Mouse (Mus musculus): ENCODE data around the gene Zfp385b. TPM values are rescaled to one million over a fixed set of nuclear protein-coding genes. Genes with fewer than 3 reads are reported as not detected.

Zfp385b gene
- total RNA-seq, 2 experiments from 2014 or later: 5.5 to 6.8 TPM

DNA sequence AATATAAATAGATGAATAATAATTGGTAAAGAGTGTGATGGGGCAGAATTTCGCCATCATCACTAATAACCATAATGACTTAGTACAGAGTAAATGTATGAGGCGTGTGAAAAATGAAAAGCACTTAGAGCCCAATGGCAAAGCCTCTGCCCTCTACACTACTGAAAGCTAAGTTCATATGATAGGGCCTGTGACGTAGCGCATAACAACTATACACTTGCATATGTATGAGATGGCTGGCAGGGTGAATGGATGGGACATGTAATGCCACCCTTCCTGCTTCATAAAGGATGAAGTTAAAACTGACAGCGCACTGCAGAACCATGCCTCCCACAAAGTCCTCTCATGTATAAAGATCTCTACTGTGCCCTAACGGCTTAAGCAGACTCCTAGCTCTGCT, 226.9 kb downstream of the Zfp385b start:
- no peak for DNase-seq (ENCODE audit: low spot score)

DNA sequence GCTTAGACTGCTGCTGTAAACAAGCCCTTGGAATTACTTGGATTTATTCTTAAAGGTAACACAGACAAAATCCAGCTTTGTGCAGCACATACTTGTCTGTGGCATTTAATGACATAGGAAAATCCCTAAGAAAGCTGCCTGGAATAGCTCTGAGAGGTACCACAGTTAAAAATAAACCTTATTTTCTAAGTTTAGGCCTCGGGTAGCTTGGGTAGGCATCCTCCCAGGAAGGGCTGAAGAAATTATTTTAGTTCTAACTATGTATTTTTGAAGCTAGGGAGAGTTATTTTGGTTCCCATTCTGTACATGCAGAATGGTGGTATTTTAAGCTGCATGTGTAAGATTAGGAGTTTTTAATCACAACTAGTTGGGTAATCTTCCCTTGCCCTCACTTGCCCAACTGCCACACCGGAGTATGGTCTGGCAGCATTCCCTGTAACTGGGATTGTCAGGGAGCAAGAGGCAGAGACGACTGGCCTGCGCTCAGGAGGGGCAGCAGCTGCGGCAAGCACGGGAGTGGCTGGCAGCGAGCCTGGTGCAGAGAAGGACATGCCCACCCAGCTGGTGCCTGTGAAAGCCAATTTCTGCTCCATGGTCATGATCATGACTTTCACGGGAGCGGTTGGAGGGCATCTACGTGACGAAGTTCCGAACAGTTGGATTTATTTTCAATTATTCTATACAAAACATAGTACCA, 230.1 kb downstream of the Zfp385b start:
- peak; percentile 9 for DNase-seq (ENCODE audit: low spot score)

DNA sequence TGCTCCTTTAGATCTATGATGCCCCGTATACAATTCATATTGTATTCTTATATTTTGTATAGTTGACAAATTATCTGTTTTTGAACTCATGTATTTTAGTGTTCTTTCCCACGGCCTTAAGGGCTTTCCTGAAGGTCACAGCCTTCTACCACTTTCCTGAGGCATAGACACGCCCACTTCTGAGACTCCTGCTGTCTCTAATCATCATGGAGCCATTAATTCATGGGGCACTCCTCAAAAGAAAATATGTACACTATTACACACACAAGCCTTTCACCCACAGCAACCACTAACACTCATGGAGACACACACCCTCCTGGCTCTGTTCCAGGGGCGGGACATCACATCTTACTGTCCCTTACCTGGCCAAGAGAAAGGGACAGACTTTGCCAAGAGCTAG, 232.1 kb downstream of the Zfp385b start:
- DNase-seq (ENCODE audit: low spot score): no peak

DNA sequence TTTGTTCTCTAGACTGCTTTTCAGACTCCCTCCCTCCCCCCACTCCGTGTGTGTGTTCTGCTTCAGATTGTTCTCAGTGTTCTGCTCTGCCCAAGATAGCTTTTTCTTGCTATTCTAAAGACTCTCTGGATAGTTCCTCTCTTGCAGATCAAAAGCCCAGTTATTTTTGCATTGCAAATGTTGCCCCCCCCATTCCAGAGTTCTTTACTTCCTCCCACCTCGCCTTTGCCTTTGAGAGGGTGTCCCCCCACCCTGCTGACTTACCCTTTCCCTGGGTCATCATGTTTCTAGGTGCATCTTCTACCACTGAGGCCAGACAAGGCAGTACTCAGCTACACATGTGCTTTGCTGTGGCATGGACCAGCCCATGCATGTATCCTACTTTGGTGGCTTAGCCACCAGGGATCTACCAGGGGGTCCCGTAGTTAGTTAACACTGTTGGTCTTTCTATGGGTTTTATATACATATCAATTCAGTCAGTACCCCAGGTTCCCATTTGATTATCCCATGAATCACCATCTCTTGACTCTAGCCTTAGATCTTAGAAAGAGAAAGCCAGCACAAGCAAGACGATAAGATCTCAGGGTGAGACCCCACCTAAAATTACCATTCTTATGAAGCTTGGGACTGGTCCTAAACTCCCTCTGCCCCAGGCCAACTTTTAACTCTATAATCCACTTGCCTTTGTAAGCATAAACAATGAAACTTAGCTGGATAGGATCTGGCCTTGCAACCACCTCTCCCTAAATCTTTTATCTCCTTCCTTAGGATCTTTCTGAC, 232.7 kb downstream of the Zfp385b start:
- no peak for DNase-seq (ENCODE audit: low spot score)

DNA sequence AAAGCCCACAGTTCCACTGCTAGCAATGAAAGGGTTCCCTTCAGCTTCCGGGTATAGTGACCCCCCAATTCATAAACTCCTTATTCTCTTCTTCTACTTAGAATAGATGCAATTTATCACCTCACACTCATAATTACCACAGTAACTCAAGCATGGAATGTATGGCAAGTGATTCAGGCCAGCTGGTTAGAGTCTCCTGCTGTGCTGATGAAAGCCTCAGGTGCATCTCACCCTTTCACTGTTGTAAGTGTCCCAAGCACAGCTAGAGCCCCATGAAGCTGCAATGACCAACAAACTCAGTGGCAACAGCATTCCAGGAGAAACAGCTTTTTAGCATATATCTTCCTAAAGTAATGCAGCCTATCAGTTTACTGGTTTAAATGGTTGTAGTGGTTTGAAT, 235.9 kb downstream of the Zfp385b start:
- no peak for DNase-seq (ENCODE audit: low spot score)

DNA sequence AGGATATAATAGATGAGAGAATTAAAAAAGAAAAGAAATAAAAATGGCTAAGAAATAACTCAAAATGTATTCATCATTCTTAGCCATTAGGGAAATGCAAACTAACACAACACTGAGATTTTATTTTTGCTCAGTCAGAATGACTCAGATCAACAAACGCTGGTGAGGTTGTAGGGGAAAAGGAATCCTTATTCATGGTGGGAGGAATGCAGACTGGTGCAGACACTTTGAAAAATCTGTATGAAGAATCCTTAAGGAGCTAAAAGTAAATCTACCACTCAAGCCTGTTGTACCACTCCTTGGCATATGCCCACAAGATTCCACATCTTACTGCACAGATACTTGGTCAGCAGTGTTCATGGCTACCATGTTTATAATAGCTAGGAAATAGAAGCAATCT, 242.9 kb downstream of the Zfp385b start:
- no peak for DNase-seq (ENCODE audit: low spot score)

DNA sequence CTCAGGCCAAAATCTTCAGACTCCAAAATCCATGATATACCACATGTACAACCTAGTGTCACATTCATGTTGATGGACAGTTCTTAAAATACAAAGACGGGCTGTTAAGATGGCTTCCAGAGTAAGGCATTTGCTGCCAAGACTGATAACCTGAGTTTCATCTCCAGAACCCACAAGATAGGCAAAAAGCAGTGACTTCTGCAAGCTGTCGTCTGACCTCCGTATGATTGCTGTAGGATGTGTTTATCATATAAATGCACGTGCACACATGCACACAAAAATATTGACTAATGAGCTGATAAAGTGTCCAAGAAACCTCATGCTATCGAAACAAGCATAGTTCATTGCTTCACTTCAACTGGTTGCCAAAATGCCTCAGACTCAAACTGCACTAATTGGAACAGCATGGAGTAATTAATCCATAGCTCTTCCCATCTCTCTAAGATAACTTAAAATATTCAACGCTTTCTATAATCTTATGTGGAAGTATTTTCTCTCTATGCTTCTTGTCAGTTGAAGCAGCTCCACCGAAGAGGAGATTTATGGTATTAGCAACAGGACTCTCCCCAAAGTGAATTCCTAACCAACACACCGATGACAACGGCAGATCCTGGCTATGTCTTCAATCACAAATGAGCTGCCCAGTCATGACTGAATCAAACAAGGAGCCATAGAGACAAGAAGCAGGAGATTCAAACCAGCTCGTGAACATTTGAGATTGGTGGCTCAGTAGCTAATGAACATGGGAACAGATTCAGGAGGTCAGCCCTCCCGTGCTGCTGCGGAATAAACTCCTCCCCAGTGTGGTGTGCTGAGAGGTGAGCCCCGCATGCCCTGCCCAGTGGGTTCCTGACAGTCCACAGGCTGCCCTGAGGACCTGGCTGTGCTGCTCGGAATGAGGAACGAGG, 251.7 kb downstream of the Zfp385b start:
- DNase-seq (ENCODE audit: low spot score): no peak

DNA sequence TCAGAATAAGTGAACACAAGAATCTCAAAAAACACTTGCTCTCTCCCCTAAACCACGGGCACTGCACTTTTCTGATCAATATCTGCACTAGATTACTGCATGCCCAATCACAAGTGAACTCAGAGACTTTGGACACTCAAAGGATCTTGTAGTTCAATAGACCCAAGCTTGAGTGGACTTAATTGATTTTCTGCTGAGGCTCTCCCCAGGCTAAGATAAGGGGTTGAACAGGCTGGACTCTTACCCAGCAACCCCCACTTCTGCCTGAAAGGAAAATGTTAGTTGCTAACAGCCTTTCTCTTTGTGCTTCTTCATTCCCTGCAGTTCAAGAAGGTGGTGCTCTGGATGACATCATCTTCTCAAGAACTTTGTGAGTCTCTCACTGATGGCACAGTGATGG, 255.7 kb downstream of the Zfp385b start:
- no peak for DNase-seq (ENCODE audit: low spot score)

DNA sequence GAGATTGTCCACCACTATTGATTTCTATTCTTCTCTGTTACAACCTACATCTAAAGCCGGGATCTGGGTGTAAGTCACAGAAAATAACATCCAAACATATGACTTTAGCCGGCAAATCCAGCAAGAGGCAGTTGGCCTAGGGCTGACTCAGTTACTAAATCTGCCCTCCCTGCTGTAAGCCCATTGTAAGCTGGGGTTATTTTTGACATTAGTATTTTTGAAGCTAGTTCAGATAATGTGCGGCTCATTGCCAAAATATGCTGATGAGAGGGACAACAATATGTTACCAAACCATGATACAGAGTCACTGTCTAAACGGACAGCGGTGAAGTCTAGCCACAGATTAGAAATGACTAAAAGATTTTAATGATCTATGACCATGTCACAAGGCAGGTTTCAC, 257.5 kb downstream of the Zfp385b start:
- DNase-seq (ENCODE audit: low spot score): no peak

DNA sequence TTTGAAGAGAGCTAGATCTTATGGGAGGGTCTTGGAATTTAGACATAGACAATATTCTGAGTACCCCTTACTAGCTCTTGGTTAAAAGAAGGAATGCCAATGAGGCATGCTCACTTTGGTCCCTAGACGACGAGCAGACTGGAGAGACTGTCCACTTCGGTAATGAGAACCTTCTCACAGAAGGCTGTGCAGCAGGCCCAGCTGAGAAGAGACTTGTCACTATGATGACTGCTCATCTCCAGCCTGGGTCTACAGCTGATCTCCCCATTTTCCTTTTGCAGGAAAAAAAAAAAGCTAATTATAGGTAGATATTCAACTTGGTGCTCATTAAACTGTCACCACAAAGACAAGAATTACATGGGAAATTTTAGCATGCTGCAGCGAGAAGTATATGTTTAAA, 262.5 kb downstream of the Zfp385b start:
- DNase-seq (ENCODE audit: low spot score): no peak

DNA sequence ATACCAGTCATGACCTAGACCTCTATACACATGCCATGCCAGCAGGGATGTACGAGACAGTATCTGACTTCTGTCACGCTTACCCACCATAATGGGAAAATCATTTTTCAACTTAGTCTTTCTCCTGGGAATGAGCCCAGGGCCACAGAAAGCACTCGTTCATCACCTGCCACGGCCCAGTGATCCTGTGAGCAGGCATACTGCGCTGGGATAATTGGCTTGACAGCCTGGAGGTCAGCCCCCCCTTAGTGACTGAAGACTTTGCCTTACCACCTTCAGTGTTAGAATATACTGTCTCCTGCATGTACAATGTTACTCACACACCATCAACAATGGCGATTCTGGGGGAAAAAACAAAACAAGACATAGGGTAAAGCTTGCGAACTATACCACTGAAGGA, 263.5 kb downstream of the Zfp385b start:
- DNase-seq (ENCODE audit: low spot score): no peak

DNA sequence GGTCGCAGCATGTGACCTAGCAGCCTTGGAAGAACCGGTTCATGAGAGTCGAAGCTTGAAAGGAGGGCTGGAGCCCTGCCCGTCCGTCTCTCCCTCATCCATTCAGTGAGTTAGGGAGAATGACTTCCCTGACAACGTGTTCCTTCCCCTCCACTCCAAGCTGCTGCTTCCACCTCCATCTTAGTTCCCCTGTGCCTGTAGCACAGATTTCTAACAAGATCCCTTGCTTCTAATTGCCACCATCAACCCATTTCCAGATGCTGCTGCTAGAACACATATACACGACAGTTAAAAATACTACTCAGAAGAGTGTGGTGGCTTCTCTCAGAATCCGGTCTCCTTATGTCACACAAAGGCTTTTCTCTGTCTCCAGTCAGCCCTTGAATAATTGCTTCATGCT, 266.8 kb downstream of the Zfp385b start:
- no peak for DNase-seq (ENCODE audit: low spot score)

DNA sequence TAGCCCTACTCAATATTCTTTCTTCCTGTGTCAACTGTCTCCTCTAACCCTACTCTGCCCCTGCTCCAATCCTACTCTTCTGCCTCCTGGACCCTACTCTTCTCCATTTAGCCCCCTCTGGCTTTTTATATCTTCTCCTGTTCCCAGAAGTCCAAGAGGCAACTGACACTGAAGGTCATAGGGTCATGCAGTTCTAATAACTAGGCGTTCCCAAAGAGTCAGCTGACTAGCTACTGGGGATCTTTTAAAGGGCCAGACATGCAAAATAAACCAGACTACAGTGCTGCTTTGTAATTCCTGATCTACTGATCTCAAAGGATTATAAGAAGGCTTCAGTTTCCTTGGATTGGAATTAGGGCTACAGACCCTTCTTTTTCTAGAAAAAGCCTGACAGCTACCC, 276.1 kb downstream of the Zfp385b start:
- DNase-seq (ENCODE audit: low spot score): no peak

DNA sequence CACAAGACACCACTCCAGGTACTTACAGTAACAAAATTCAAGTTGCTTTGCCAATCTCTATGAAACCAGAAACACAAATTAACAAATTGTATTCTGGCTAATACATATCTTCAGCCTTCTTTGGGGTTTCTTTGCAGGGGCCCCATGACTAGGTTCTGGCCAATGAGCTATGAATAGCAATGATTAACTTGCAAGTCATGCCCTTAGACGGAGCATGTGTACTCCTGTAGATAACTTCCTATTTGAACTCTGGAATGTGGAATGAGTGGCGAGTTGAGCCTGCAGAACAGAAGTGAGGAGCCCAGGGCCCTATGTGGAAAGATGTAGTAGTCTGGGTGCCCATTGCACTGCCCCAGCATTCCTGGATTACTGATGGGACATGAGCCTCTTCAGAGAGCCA, 276.8 kb downstream of the Zfp385b start:
- DNase-seq (ENCODE audit: low spot score): no peak

DNA sequence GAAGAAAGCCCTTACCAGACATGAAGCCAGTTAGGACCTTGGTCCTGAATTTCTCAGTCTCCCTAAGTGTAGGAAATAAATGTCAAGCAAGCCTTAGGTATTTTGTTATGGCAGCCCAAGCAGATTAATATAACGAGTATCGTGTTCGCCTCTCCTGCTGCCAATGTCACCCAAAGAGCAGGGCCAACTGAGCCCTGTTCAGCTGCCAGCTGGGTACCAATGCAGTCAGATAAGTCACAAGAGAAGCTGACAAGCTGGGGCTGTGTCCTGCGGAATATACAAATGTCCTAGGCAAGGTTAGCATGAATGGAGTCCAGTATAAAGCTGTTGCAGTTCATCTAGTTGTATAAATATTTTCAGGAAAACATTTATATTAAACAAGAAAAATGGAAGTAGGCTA, 277.8 kb downstream of the Zfp385b start:
- DNase-seq (ENCODE audit: low spot score): peak; percentile 60

DNA sequence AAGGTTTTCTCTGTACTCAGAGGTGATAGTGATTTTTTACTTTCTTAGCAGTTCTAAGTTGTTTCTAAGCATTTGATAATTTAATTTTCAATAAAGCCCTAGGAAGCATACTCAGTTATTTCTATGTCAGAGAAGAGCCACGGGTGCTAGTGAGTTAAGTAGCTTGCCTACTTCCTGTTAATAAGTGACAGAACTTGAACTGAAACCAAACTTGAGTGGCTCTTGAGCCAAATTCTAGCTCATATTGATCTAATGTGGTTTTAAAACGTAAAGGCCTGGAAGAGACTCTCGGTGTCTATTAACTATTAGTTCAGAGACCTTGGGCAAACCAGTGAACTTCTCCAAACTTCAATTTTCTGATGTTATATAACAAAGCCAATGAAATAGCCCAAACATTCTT, 278.6 kb downstream of the Zfp385b start:
- no peak for DNase-seq (ENCODE audit: low spot score)

DNA sequence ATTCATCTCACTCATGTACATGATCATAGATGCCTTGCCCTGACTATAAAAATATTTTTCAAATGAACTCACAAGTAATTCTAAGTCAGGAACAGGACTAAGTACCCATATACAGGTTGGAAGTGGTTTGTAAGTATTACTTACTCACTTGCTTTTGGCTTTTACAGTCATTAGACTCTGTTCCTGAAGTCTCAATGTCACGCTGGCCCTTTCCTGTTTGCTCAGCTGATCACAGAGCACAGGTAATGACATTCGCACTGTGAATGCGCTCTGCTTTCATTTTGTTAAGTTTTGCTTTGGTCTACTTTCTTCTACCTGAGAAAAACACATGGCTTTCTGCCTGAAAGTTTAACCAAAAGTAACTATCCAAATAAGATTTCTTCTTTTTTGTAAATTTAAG, 282.9 kb downstream of the Zfp385b start:
- DNase-seq (ENCODE audit: low spot score): no peak

DNA sequence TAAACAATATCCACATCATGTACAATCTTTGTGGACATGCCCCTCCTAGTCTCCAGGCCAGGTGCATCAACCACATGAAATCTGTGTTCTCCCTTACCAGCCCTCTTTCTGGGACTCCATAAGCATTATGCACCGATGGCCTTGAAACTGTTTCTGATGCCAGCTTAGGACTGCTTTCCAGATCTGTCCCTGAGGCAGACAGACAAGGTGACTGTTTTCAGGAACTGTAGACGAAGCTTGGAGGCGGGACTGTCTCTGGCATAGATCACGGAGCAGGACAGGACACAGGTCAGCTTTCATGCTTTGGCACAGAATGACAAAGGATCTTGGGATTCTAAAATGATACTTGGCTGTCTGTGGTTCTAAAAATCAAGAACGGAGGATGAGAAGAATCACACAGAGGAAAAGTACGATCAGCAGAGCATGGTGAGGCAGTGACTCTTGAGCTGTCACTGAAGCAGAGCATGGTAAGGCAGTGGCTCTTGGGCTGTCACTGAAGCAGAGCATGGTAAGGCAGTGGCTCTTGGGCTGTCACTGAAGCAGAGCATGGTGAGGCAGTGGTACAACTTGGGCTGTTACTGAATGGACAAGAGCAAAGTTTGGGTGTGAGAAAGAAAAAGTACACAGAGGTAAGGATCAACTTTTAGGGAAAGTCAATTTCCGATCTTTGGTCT, 291.2 kb downstream of the Zfp385b start:
- DNase-seq (ENCODE audit: low spot score): no peak

DNA sequence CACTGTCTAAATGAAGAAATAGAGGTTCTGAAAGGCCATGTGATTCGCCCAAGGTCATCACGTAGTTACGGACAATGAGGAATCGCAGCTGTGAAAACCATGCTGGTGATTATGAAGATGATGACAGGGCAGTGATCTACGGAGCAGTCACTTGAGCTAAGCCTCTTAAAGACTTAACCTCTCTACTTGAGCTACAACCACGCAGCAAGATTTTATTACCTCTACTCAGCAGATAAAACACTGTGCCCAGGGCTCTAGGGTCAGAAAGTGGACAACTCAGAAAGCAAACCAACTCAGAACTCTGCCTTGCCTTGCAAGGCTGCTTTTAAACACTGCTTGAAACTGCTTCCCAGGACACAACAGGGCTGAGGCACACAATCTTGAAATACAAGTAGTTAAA, 291.8 kb downstream of the Zfp385b start:
- DNase-seq (ENCODE audit: low spot score): peak; percentile 18

DNA sequence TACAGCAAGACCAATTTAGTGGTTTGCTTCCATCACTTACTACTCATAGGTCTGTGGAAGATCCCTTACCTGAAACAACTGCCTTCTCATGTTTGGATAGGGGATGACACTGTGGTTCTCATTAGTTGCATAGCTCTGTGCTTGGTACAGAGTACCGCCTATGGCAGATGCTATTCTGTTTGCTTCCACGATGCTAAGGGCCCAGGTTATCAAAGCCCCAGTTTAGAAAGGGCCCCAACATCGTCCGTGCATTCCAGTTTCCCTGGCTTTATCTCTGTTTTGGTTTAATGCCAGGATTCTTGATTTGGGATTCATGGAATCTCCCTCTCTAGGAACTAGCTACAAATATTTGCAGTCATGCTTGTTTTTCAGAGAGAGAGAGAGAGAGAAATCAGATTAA, 292.6 kb downstream of the Zfp385b start:
- no peak for DNase-seq (ENCODE audit: low spot score)

DNA sequence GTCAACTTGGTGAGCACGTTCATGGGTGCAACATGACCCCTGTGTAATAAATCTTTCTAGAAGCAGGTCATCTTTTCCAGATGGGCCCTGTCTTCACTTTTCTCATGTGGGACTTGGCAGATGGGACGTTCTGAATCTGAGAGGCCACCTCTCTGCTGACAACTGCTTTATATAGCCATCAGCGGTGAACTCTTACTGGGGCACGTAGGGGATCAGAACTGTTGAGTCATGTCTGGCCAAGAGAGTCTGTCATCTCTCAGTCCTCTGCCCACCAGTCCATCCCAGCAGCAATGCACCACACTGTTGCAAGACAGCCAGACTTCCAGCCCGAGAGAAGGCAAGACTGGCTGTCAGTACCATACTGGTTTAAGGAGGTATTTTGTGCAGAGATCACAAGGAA, 293.1 kb downstream of the Zfp385b start:
- peak; percentile 37 for DNase-seq (ENCODE audit: low spot score)

DNA sequence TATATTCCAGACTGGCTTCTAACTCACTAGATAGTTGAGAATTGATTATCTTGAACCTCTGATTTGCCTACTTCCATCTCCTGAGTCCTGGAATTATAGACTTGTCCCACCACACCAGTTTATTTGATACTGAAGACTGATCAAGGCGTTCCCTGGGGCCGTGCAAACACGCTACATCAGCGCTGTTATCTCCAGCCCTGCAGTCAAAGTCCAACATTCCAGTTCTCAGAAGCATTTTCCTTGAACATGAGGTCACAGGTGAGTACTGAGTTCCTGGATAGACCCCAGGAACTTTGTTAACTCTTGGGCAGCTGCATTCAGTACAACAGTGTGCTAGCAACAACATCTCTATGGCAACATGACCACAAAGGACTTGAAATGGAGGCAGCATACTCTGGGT, 297.2 kb downstream of the Zfp385b start:
- no peak for DNase-seq (ENCODE audit: low spot score)
